Mouse (Mus musculus) ES-Bruce4 (cell line): Measurements from ENCODE around the gene Pde9a.

Experiments used
- CTCF ChIP-seq: IDR thresholded peaks from one replicate; pipeline ENCODE4 v1.8.1; 2011; ENCODE audit warnings: low read depth, low read length
- EP300 ChIP-seq: IDR thresholded peaks from 2 replicates; pipeline ENCODE4 v1.6.1; 2011; ENCODE audit warnings: low read depth, low read length; ENCODE audit not compliant: insufficient read depth
- POLR2A ChIP-seq: IDR thresholded peaks from one replicate; pipeline ENCODE4 v1.8.1; 2011; ENCODE audit warnings: low read length; ENCODE audit not compliant: insufficient read depth

GRCm38 (mm10) chr17:31512593-31512992 lies 126.6 kb downstream of the Pde9a start:
- no peak for TF ChIP-seq CTCF
- TF ChIP-seq EP300: no peak
- no peak for TF ChIP-seq POLR2A
